Mouse (Mus musculus): ENCODE results near the gene Ypel2. TPM values are rescaled to one million over a fixed set of nuclear protein-coding genes. Genes with fewer than 3 reads are reported as not detected.
A peak's percentile ranks its signal among the peaks of the same experiment; 100 is the strongest.

Gene Ypel2
- total and polyA plus RNA-seq, 2 experiments from 2014 or later = 4.5 to 6.3 TPM

DNA sequence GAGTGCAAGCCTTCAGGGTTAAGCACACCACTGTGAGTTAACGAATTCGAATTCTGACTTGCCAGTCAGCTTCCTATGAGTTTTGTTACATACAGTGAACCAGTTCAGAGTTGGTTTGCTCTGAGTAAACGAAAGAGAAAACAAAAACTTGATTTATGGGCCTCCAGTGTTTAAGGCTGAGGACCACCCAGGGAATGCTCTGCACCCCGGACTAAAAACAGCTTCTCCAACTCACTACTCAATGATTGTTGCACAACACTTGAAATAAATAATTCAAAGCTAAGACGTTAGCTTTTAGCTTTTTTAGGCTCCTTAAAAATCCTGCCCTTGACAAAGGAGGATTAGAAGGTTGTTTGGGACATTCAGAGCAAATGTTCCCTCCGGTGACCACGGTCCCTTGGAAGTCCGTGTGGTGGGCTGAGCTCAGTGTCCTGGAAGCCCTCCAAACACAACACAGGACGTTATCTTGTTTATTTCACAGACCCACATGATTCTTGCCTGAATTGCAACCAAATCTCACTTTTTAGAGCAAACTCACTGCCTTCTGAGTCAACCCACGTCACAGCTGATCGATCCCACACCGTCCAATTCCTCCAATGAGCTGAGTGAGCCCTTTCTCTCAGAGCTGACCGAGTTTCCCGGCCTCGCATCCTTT is 38.8 kb downstream of the Ypel2 start:
- H3K27ac ChIP-seq (ENCODE audit: low read depth, low read length) = no peak overlapping the region
- no peaks in the 10 kb centered on the region for H3K9me3 ChIP-seq (ENCODE audit: low read length)
- 0 out of 2 replicates have a peak, but pooled peaks cover 3% of the 10 kb centered on the region for H3K4me1 ChIP-seq (ENCODE audit: insufficient read depth)
- no peaks in the 10 kb centered on the region for H3K36me3 ChIP-seq (ENCODE audit: insufficient read depth)
- no peak for ATAC-seq
- no peaks in the 10 kb centered on the region for H3K27me3 ChIP-seq (ENCODE audit: insufficient read depth, low read length)
- no peak overlapping the region for H3K4me2 ChIP-seq (ENCODE audit: low read depth)
- no peak for DNase-seq
- no peak overlapping the region for H3K4me3 ChIP-seq (ENCODE audit: low read depth, low read length)
- H3K9ac ChIP-seq = no peak overlapping the region
- TF ChIP-seq CTCF (IDR thresholded peaks at IDR 0.05; ENCODE audit: low read depth) = no peak
- 72% methylated on average over 15 of the region's 15 CpGs for WGBS

- no peak overlapping the region for H3K4me3 ChIP-seq (ENCODE audit: low read depth, low read length)
- ATAC-seq = no peak
- H3K27ac ChIP-seq (ENCODE audit: low read depth, low read length) = no peak overlapping the region
Observed at GRCm38 (mm10) chr11:86953096-86953495, 40.4 kb downstream of the Ypel2 start.

DNA sequence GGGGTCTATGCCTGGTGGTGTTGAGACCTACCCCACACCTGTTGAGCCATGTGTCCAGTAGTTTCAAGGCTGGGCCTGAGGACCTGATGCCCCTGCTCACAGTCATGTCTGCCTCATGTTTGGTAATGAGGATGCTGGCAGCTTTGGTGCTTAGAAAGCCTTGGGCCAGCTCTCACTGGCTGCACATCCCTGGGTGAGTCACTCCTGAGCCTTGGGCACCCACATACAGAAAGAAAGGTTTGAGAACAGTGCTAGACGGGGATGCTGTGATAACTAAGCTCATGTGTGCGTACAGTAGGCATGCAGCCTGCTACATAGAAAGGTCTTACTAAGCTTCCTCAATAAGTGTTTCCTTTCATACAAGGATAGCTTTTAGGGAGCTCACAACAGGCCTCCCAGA is 40.8 kb downstream of the Ypel2 start:
- Histone ChIP-seq H3K9ac (no peak overlapping the region), H3K36me3 (ENCODE audit: insufficient read depth) (no peaks in the 10 kb centered on the region), H3K9me3 (ENCODE audit: low read length) (no peaks in the 10 kb centered on the region), H3K27me3 (ENCODE audit: insufficient read depth, low read length) (no peaks in the 10 kb centered on the region), H3K4me3 (ENCODE audit: low read depth, low read length) (no peak overlapping the region), H3K4me2 (ENCODE audit: low read depth) (no peak overlapping the region), H3K27ac (ENCODE audit: low read depth, low read length) (no peak overlapping the region), H3K4me1 (ENCODE audit: insufficient read depth) (0 out of 2 replicates have a peak, but pooled peaks cover 3% of the 10 kb centered on the region)
- 88% methylated on average over 2 of the region's 2 CpGs for WGBS
- DNase-seq (no peak), ATAC-seq (no peak)
- no peak for TF ChIP-seq CTCF (IDR thresholded peaks at IDR 0.05; ENCODE audit: low read depth)

More at GRCm38 (mm10) chr11:86953096-86953495, 40.4 kb downstream of the Ypel2 start:
- Histone ChIP-seq H3K9ac (no peak overlapping the region), H3K4me2 (ENCODE audit: low read depth) (no peak overlapping the region), H3K27me3 (ENCODE audit: insufficient read depth, low read length) (no peaks in the 10 kb centered on the region), H3K36me3 (ENCODE audit: insufficient read depth) (no peaks in the 10 kb centered on the region), H3K4me1 (ENCODE audit: insufficient read depth) (0 out of 2 replicates have a peak, but pooled peaks cover 3% of the 10 kb centered on the region), H3K9me3 (ENCODE audit: low read length) (no peaks in the 10 kb centered on the region)
- no peak for TF ChIP-seq CTCF (IDR thresholded peaks at IDR 0.05; ENCODE audit: low read depth)
- DNase-seq = no peak
- 82% methylated on average over 8 of the region's 8 CpGs for WGBS

- ATAC-seq = no peak
- TF ChIP-seq CTCF (IDR thresholded peaks at IDR 0.05; ENCODE audit: low read depth) = no peak
- H3K9me3 ChIP-seq (ENCODE audit: low read length) = no peaks in the 10 kb centered on the region
- WGBS = 62% methylated on average over 8 of the region's 8 CpGs
- no peak for DNase-seq
- no peaks in the 10 kb centered on the region for H3K36me3 ChIP-seq (ENCODE audit: insufficient read depth)
- H3K9ac ChIP-seq = no peak overlapping the region
- H3K27ac ChIP-seq (ENCODE audit: low read depth, low read length) = no peak overlapping the region
- H3K4me2 ChIP-seq (ENCODE audit: low read depth) = no peak overlapping the region
- H3K4me3 ChIP-seq (ENCODE audit: low read depth, low read length) = no peak overlapping the region
- no peaks in the 10 kb centered on the region for H3K27me3 ChIP-seq (ENCODE audit: insufficient read depth, low read length)
- 0 out of 2 replicates have a peak, but pooled peaks cover 3% of the 10 kb centered on the region for H3K4me1 ChIP-seq (ENCODE audit: insufficient read depth)
Observed at GRCm38 (mm10) chr11:86951672-86952071, 41.8 kb downstream of the Ypel2 start.

- Histone ChIP-seq H3K4me1 (ENCODE audit: insufficient read depth) (0 out of 2 replicates have a peak, but pooled peaks cover 3% of the 10 kb centered on the region), H3K27ac (ENCODE audit: low read depth, low read length) (no peak overlapping the region), H3K9ac (no peak overlapping the region), H3K27me3 (ENCODE audit: insufficient read depth, low read length) (no peaks in the 10 kb centered on the region), H3K4me2 (ENCODE audit: low read depth) (no peak overlapping the region), H3K36me3 (ENCODE audit: insufficient read depth) (no peaks in the 10 kb centered on the region), H3K4me3 (ENCODE audit: low read depth, low read length) (no peak overlapping the region), H3K9me3 (ENCODE audit: low read length) (no peaks in the 10 kb centered on the region)
- 49% methylated on average over 3 of the region's 3 CpGs for WGBS
- no peak for ATAC-seq
- DNase-seq = no peak
- no peak for TF ChIP-seq CTCF (IDR thresholded peaks at IDR 0.05; ENCODE audit: low read depth)
Observed at GRCm38 (mm10) chr11:86950491-86950890, 43.0 kb downstream of the Ypel2 start.

DNA sequence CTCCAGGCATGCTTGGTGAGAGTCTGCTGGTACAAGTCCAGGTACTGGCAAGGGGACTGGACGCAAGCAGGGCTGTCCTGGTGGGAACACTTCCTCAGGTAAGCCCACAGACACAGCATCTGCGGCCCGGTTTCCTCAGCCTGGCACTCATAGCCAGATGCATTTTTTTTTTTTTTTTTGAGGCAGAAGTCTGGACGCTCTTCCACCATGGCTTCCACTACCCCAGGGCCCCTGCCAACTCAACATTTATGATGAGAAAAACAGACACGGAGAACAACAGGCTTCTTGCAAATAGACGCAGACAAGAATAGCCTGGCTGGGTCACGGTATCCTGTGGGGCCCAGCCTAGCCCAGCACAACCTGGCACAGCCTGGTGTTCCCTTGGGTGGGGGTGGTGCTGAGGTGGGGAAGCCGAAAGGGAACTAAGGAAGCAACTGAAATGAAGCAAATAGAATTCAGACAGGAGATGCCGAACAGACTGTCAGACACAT is 43.5 kb downstream of the Ypel2 start:
- Histone ChIP-seq H3K36me3 (ENCODE audit: insufficient read depth) (no peaks in the 10 kb centered on the region), H3K4me3 (ENCODE audit: low read depth, low read length) (no peak overlapping the region), H3K9ac (no peak overlapping the region), H3K4me1 (ENCODE audit: insufficient read depth) (0 out of 2 replicates have a peak, but pooled peaks cover 3% of the 10 kb centered on the region), H3K27ac (ENCODE audit: low read depth, low read length) (0 out of 2 replicates have a peak overlapping the region, but pooled peaks have one; percentile 21), H3K4me2 (ENCODE audit: low read depth) (peak overlapping the region; percentile 21; the same call in 1 of the 2 replicates), H3K27me3 (ENCODE audit: insufficient read depth, low read length) (no peaks in the 10 kb centered on the region), H3K9me3 (ENCODE audit: low read length) (no peaks in the 10 kb centered on the region)
- WGBS = 40% methylated on average over 9 of the region's 9 CpGs
- ATAC-seq (no peak; the same call in none of the 2 replicates), DNase-seq (peak; percentile 68)
- TF ChIP-seq CTCF (IDR thresholded peaks at IDR 0.05; ENCODE audit: low read depth) = no peak

GRCm38 (mm10) chr11:86946644-86947195 is 46.8 kb downstream of the Ypel2 start:
- Histone ChIP-seq H3K9me3 (ENCODE audit: low read length) (no peaks in the 10 kb centered on the region), H3K9ac (no peak overlapping the region), H3K4me3 (ENCODE audit: low read depth, low read length) (no peak overlapping the region), H3K4me2 (ENCODE audit: low read depth) (no peak overlapping the region), H3K4me1 (ENCODE audit: insufficient read depth) (0 out of 2 replicates have a peak, but pooled peaks cover 3% of the 10 kb centered on the region), H3K36me3 (ENCODE audit: insufficient read depth) (peaks cover 5% of the 10 kb centered on the region; the same call in 1 of the 2 replicates), H3K27ac (ENCODE audit: low read depth, low read length) (no peak overlapping the region), H3K27me3 (ENCODE audit: insufficient read depth, low read length) (no peaks in the 10 kb centered on the region)
- DNase-seq (no peak), ATAC-seq (no peak)
- TF ChIP-seq CTCF (IDR thresholded peaks at IDR 0.05; ENCODE audit: low read depth) = no peak
- 32% methylated on average over 6 of the region's 6 CpGs for WGBS

Measured in forebrain, postnatal 0 days (tissue).